In genomic region chr16:59409341-59409748, GRCm38 (mm10) we compare ENCODE assay signal across 16 mouse cellular contexts. TPM values are rescaled to one million over a fixed set of nuclear protein-coding genes. Genes with fewer than 3 reads are reported as not detected.
DNase-seq lines count a peak whose midpoint lies in the region; ATAC-seq lines count a peak whose summit lies in the region.
"Had no signal": no experiment of that assay in that cellular context is flagged by ENCODE, and none has a peak within 500 bp of the region (broad histone marks: within the 10 kb centered on the region; RNA-seq: fewer than 3 reads in every experiment).

No protein-coding gene starts in this region.

- no peaks in the 10 kb centered on the region for H3K9me3 ChIP-seq in neural tube, embryonic 11.5 days (ENCODE audit: control insufficient read depth, low read length)
- H3K9me3 ChIP-seq in hindbrain, embryonic 10.5 days: no peaks in the 10 kb centered on the region
- H3K9me3 ChIP-seq in midbrain, embryonic 12.5 days: no peaks in the 10 kb centered on the region
- no peaks in the 10 kb centered on the region for H3K9me3 ChIP-seq in kidney, embryonic 14.5 days (ENCODE audit: control insufficient read depth, low read length)
- H3K9me3 ChIP-seq: embryonic facial prominence, embryonic 12.5 days; liver, embryonic 13.5 days had no signal

- no peaks in the 10 kb centered on the region for H3K36me3 ChIP-seq in neural tube, embryonic 11.5 days (ENCODE audit: control insufficient read depth, insufficient read depth, low read length)
- H3K36me3 ChIP-seq in hindbrain, embryonic 10.5 days: no peaks in the 10 kb centered on the region
- no peaks in the 10 kb centered on the region for H3K36me3 ChIP-seq in midbrain, embryonic 12.5 days
- no peaks in the 10 kb centered on the region for H3K36me3 ChIP-seq in kidney, embryonic 14.5 days (ENCODE audit: control insufficient read depth, insufficient read depth, low read length)
- H3K36me3 ChIP-seq: embryonic facial prominence, embryonic 12.5 days; liver, embryonic 13.5 days had no signal

- H3K9ac ChIP-seq in neural tube, embryonic 11.5 days (ENCODE audit: low read length): no peak overlapping the region
- no peak overlapping the region for H3K9ac ChIP-seq in midbrain, embryonic 12.5 days (replicated peaks)
- no peak overlapping the region for H3K9ac ChIP-seq in kidney, embryonic 14.5 days (ENCODE audit: low read depth, low read length)
- H3K9ac ChIP-seq: embryonic facial prominence, embryonic 12.5 days; liver, embryonic 13.5 days had no signal

- H3K4me1 ChIP-seq in neural tube, embryonic 11.5 days (ENCODE audit: control insufficient read depth, insufficient read depth, low read length): no peaks in the 10 kb centered on the region
- 0 out of 2 replicates have a peak, but pooled peaks cover 6% of the 10 kb centered on the region for H3K4me1 ChIP-seq in hindbrain, embryonic 10.5 days (replicated peaks)
- H3K4me1 ChIP-seq in midbrain, embryonic 12.5 days: no peaks in the 10 kb centered on the region
- H3K4me1 ChIP-seq in kidney, embryonic 14.5 days (ENCODE audit: control insufficient read depth, insufficient read depth, low read length): no peaks in the 10 kb centered on the region
- H3K4me1 ChIP-seq: embryonic facial prominence, embryonic 12.5 days; liver, embryonic 13.5 days had no signal

- DNase-seq in neural tube, embryonic 11.5 days (ENCODE audit: low spot score): peak; percentile 33
- DNase-seq in neural tube, embryonic 10.5 days (ENCODE audit: extremely low spot score, low spot score): no peak
- peak; percentile 12 for DNase-seq in hindbrain, embryonic 10.5 days (ENCODE audit: low spot score)
- DNase-seq in B cell, adult 2 months: no peak
- DNase-seq in left cerebral cortex, postnatal 36 days (ENCODE audit: low spot score in 2 of 2): no peak
- DNase-seq: cerebellum, adult 8-10 months; heart, postnatal 36 days; kidney, adult 2 months; liver, embryonic 13.5 days; thymus, adult 18-20 months had no signal

- ATAC-seq in neural tube, embryonic 11.5 days (ENCODE audit: insufficient read depth, low FRiP score, low TSS enrichment): peak; percentile 79
- ATAC-seq in midbrain, embryonic 12.5 days (ENCODE audit: low FRiP score, low read depth): peak; percentile 86
- ATAC-seq in kidney, embryonic 14.5 days (ENCODE audit: low FRiP score, low TSS enrichment): no peak

- H3K27ac ChIP-seq in neural tube, embryonic 11.5 days (ENCODE audit: low read depth, low read length): peak overlapping the region; percentile 67; the same call in 1 of the 2 replicates
- peak overlapping the region; percentile 40 for H3K27ac ChIP-seq in hindbrain, embryonic 10.5 days
- H3K27ac ChIP-seq in midbrain, embryonic 12.5 days (replicated peaks): peak overlapping the region; percentile 76
- H3K27ac ChIP-seq in kidney, embryonic 14.5 days (ENCODE audit: low read depth, low read length): no peak overlapping the region
- H3K27ac ChIP-seq: embryonic facial prominence, embryonic 12.5 days; layer of hippocampus, adult 2 months; liver, embryonic 13.5 days had no signal

- H3K4me2 ChIP-seq in neural tube, embryonic 11.5 days (ENCODE audit: low read depth): no peak overlapping the region
- H3K4me2 ChIP-seq in midbrain, embryonic 12.5 days (replicated peaks): peak overlapping the region; percentile 28; the same call in 1 of the 2 replicates
- no peak overlapping the region for H3K4me2 ChIP-seq in kidney, embryonic 14.5 days (replicated peaks; ENCODE audit: low read depth, low read length)
- H3K4me2 ChIP-seq: embryonic facial prominence, embryonic 12.5 days; liver, embryonic 13.5 days had no signal

- no peaks in the 10 kb centered on the region for H3K27me3 ChIP-seq in neural tube, embryonic 11.5 days (ENCODE audit: control insufficient read depth, insufficient read depth, low read length)
- H3K27me3 ChIP-seq in hindbrain, embryonic 10.5 days (ENCODE audit: insufficient read depth, poor library complexity, severe bottlenecking): no peaks in the 10 kb centered on the region
- no peaks in the 10 kb centered on the region for H3K27me3 ChIP-seq in midbrain, embryonic 12.5 days
- no peaks in the 10 kb centered on the region for H3K27me3 ChIP-seq in kidney, embryonic 14.5 days (ENCODE audit: control insufficient read depth, insufficient read depth, low read length)
- H3K27me3 ChIP-seq: embryonic facial prominence, embryonic 12.5 days; liver, embryonic 13.5 days had no signal

- no peak overlapping the region for H3K4me3 ChIP-seq in neural tube, embryonic 11.5 days (ENCODE audit: low read depth, low read length)
- no peak overlapping the region for H3K4me3 ChIP-seq in hindbrain, embryonic 10.5 days
- H3K4me3 ChIP-seq in midbrain, embryonic 12.5 days: no peak overlapping the region
- H3K4me3 ChIP-seq in kidney, embryonic 14.5 days (ENCODE audit: low read length): no peak overlapping the region
- H3K4me3 ChIP-seq: embryonic facial prominence, embryonic 12.5 days; layer of hippocampus, adult 2 months; liver, embryonic 13.5 days had no signal

- 48% methylated on average over 15 of the region's 15 CpGs for WGBS in neural tube, embryonic 11.5 days
- 60% methylated on average over 15 of the region's 15 CpGs for WGBS in hindbrain, embryonic 10.5 days
- WGBS in midbrain, embryonic 12.5 days: 52% methylated on average over 15 of the region's 15 CpGs
- WGBS in kidney, embryonic 14.5 days: 63% methylated on average over 15 of the region's 15 CpGs

- intact Hi-C loops in left cerebral cortex, postnatal 36 days (cut with DNase I): loop anchor here (10.0 kb wide), 1 partner anchor 735 kb away; the partner anchor contains the start of gene Cpox

RNA-seq across cellular contexts. Expression of gene Gabrr3, which starts 2.2 kb away (rescaled TPM):
- 0.11 TPM in 1 of 2 replicates, not detected in the other for polyA plus RNA-seq in neural tube, embryonic 11.5 days (2014; fragmentation: Nextera tagmentation; extraction: Ambion mirVana)
- polyA plus RNA-seq in hindbrain, embryonic 10.5 days (2016; fragmentation: Nextera tagmentation; extraction: Ambion mirVana): 0.05 and 0.10 TPM in 2 replicates
- polyA plus RNA-seq in midbrain, embryonic 12.5 days (2016; fragmentation: Nextera tagmentation; extraction: Ambion mirVana): 0.27 and 0.35 TPM in 2 replicates
- not detected in 2 replicates for polyA plus RNA-seq in kidney, embryonic 14.5 days (2014; fragmentation: Nextera tagmentation; extraction: Ambion mirVana)
- total RNA-seq in left cerebral cortex, postnatal 36 days (2021): under 1 TPM in 1 of 2 experiments, not detected in 1; 0.20 TPM
- total RNA-seq: heart, postnatal 36 days; layer of hippocampus, adult 2 months had no signal
- polyA plus RNA-seq: kidney, adult 2 months; liver, embryonic 13.5 days had no signal

RNA-seq across cellular contexts. Expression of gene Olfr209, which starts 45.6 kb away (rescaled TPM):
- polyA plus RNA-seq in neural tube, embryonic 11.5 days (2014; fragmentation: Nextera tagmentation; extraction: Ambion mirVana): not detected in 2 replicates
- not detected in 2 replicates for polyA plus RNA-seq in hindbrain, embryonic 10.5 days (2016; fragmentation: Nextera tagmentation; extraction: Ambion mirVana)
- not detected in 2 replicates for polyA plus RNA-seq in midbrain, embryonic 12.5 days (2016; fragmentation: Nextera tagmentation; extraction: Ambion mirVana)
- polyA plus RNA-seq in kidney, embryonic 14.5 days (2014; fragmentation: Nextera tagmentation; extraction: Ambion mirVana): not detected in 2 replicates
- total RNA-seq in left cerebral cortex, postnatal 36 days (2021): not detected
- total RNA-seq: heart, adult 8-10 months; heart, postnatal 36 days; layer of hippocampus, adult 2 months; left cerebral cortex, postnatal 25 days had no signal
- polyA plus RNA-seq: embryonic facial prominence, embryonic 12.5 days; kidney, adult 2 months; liver, embryonic 13.5 days had no signal

Comparison
In these comparisons a context has a peak if more than half of its experiments do, and no peak if none do; other contexts are left out.
1. DNase-seq: peak in neural tube, embryonic 11.5 days (single experiment) and hindbrain, embryonic 10.5 days (single experiment); none in neural tube, embryonic 10.5 days (single experiment), B cell, adult 2 months (0 of 2) and left cerebral cortex, postnatal 36 days (0 of 2).